Mouse (Mus musculus) urinary bladder, adult 2 months (tissue): ENCODE results near the gene Olfr67. TPM values are rescaled to one million over a fixed set of nuclear protein-coding genes. Genes with fewer than 3 reads are reported as not detected.
"Not testable (repeated sequence)": the region's sequence is repeated elsewhere in the genome, so short reads cannot be mapped to it uniquely, and the experiment has no call there.

Source experiments
- DNase-seq: peaks from one replicate; pipeline ENCODE4 v3.0.0; 2022; ENCODE audit warnings: low spot score
- polyA plus RNA-seq: library from polyadenylated mRNA; depleted of rRNA; stranded (reverse); fragments of >200 nt; gene quantifications from 2 replicates; pipeline ENCODE4 v1.2.3, GENCODE M21; 2012; rRNA removed

The Olfr67 gene
- polyA plus RNA-seq, 1 experiment = not detected

DNA sequence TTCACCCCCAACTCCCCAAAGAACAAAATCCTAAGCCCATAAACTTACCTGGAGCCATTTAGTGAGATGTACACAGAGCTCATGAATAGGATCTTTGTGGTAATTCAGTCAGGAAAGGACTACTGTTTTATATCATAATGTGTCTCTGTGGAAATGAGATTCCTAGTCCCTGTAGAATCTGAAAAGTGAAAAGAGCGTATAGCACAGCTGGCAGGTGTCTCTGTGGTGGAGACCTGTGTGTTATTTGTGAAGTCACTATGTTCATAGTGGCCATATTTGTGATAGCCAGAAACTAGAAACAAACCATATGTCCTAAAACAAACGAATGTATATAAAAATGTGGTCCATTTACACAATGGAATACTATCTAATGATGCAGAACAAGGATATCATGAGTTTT is 20.1 kb downstream of the Olfr67 start, which contains the start of gene Olfr69:
Gene Olfr69 (minus strand): TSS at position 101 of the 400 bp plus-strand sequence.
- DNase-seq = no peak

DNA sequence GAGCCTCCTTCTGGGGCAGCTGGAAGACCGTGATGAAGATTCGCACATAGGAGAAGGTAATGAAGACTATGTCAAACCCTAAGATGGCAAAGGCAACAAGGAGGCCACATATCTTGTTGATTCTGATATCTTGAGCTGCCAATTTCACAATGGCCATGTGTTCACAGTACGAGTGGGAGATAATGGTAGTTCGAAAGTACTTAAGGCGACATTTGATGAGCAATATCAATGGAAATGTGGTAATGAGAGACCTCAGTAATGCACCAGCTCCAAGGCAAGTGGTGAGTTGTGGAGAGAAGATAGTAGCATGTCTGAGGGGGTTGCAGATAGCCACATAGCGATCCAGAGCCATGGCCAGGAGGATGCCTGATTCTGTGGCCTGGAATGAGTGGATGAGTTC is 23.9 kb downstream of the Olfr67 start:
- DNase-seq = not testable (repeated sequence)

DNA sequence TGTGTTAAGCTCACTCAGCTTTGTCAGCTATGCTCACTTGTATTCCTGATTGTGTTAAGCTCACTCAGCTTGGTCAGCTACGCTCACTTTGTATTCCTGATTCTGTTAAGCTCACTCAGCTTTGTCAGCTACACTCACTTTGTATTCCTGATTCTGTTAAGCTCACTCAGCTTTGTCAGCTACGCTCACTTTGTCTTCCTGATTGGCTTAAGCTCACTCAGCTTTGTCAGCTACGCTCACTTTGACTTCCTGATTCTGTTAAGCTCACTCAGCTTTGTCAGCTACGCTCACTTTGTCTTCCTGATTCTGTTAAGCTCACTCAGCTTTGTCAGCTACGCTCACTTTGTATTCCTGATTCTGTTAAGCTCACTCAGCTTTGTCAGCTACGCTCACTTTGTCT is 29.4 kb downstream of the Olfr67 start:
- DNase-seq = not testable (repeated sequence)

DNA sequence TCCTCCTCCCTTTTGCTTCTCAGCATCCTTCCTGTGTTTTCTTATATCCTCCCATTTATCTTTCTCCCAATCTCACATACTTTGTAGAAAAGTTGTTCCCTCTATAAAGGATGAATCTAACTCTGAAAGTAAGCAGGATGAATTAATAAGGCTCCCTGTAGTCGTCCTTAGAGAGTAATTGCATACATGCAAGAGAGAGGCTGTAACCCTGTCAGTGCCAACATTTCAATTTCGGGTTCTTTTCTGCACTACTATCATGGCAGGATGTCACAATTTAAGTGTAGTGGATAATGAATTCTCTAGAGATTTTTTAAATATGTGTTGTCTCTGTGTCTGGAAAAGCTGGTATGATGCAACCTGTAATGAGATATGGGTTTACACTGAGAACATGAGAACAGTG is 34.4 kb downstream of the Olfr67 start, which contains the start of gene Olfr630:
Gene Olfr630 (minus strand): TSS at position 101 of the 400 bp plus-strand sequence.
- DNase-seq = no peak

DNA sequence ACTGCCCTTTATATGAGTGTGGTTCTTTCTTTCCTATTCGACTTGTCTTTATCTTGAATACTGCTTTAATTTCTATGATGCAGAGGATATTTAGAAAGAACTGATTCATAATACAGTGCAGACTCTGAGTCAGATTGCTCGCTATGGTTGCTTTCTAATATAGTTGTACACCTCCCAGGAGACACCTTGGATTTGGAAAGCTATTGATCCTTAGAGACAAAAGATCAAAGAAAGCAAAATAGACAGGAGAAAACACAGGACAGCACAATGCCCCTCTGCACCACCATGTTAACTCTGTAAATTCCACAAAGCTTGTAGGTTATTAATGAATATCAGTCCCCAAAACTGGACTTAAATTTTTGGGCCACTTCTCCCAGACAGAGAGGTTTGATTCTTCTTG is 46.8 kb downstream of the Olfr67 start, which contains the start of gene Olfr629:
Gene Olfr629 (minus strand): TSS at position 101 of the 400 bp plus-strand sequence.
- DNase-seq = no peak

Other genes starting within 250 kb of the Olfr67 start
- gene Olfr612, start 249.1 kb downstream of the Olfr67 start, polyA plus RNA-seq = not detected in 2 replicates
- gene Olfr613, start 243.7 kb downstream of the Olfr67 start, polyA plus RNA-seq = not detected in 2 replicates
- not detected in 2 replicates for gene Olfr615, start 235.7 kb downstream of the Olfr67 start, polyA plus RNA-seq
- gene Olfr616, start 222.7 kb downstream of the Olfr67 start, polyA plus RNA-seq = not detected in 2 replicates
- gene Olfr617, start 218.8 kb downstream of the Olfr67 start, polyA plus RNA-seq = not detected in 2 replicates
- gene Olfr618, start 201.7 kb downstream of the Olfr67 start, polyA plus RNA-seq = not detected in 2 replicates
- gene Olfr619, start 191.2 kb downstream of the Olfr67 start, polyA plus RNA-seq = not detected in 2 replicates
- gene Olfr620, start 179.3 kb downstream of the Olfr67 start, polyA plus RNA-seq = not detected in 2 replicates
- gene Olfr622, start 149.1 kb downstream of the Olfr67 start, polyA plus RNA-seq = not detected in 2 replicates
- not detected in 2 replicates for gene Olfr623, start 128.1 kb downstream of the Olfr67 start, polyA plus RNA-seq
- gene Olfr624, start 120.6 kb downstream of the Olfr67 start, polyA plus RNA-seq = 0.01 and 0.03 TPM in 2 replicates
- gene Olfr625-ps1, start 109.1 kb downstream of the Olfr67 start, polyA plus RNA-seq = not detected in 2 replicates
- not detected in 2 replicates for gene Olfr243, start 77.2 kb downstream of the Olfr67 start, polyA plus RNA-seq
- gene Olfr628, start 61.4 kb downstream of the Olfr67 start, polyA plus RNA-seq = not detected in 2 replicates
- gene Olfr629, start 46.9 kb downstream of the Olfr67 start, polyA plus RNA-seq = not detected in 2 replicates
- not detected in 2 replicates for gene Olfr630, start 34.5 kb downstream of the Olfr67 start, polyA plus RNA-seq
- gene Olfr69, start 20.2 kb downstream of the Olfr67 start, polyA plus RNA-seq = not detected in 2 replicates
- not detected in 2 replicates for gene Olfr68, start 12.1 kb downstream of the Olfr67 start, polyA plus RNA-seq
- 33.8 and 35.3 TPM in 2 replicates for gene Hbb-bt, start 22.2 kb upstream of the Olfr67 start, polyA plus RNA-seq
- 257 and 296 TPM in 2 replicates for gene Hbb-bs, start 36.3 kb upstream of the Olfr67 start, polyA plus RNA-seq
- gene Hbb-bh2, start 48.7 kb upstream of the Olfr67 start, polyA plus RNA-seq = not detected in 2 replicates
- 0.15 and 0.18 TPM in 2 replicates for gene Hbb-bh1, start 51.3 kb upstream of the Olfr67 start, polyA plus RNA-seq
- 0.29 and 0.55 TPM in 2 replicates for gene Hbb-y, start 61.4 kb upstream of the Olfr67 start, polyA plus RNA-seq
- not detected in 2 replicates for gene Olfr66, start 94.4 kb upstream of the Olfr67 start, polyA plus RNA-seq
- gene Olfr64, start 102.7 kb upstream of the Olfr67 start, polyA plus RNA-seq = not detected in 2 replicates
- not detected in 2 replicates for gene Olfr65, start 111.7 kb upstream of the Olfr67 start, polyA plus RNA-seq
- not detected in 2 replicates for gene Olfr631, start 137.0 kb upstream of the Olfr67 start, polyA plus RNA-seq
- not detected in 2 replicates for gene Olfr632, start 142.5 kb upstream of the Olfr67 start, polyA plus RNA-seq
- gene Olfr633, start 152.6 kb upstream of the Olfr67 start, polyA plus RNA-seq = not detected in 2 replicates
- gene Olfr635, start 179.3 kb upstream of the Olfr67 start, polyA plus RNA-seq = not detected in 2 replicates
- not detected in 2 replicates for gene Olfr638, start 206.9 kb upstream of the Olfr67 start, polyA plus RNA-seq
- gene Olfr639, start 225.5 kb upstream of the Olfr67 start, polyA plus RNA-seq = not detected in 2 replicates
- not detected in 2 replicates for gene Olfr640, start 233.8 kb upstream of the Olfr67 start, polyA plus RNA-seq
- not detected in 2 replicates for gene Olfr641, start 243.6 kb upstream of the Olfr67 start, polyA plus RNA-seq